Mouse (Mus musculus): ENCODE measurements at regions not wholly inside any gene's neighbourhood (a gene's known extent, or its start where the extent isn't known, plus 50 kb on each side); places are given as distances from the start of the nearest gene placed in this dataset.
"Not testable (repeated sequence)": the region's sequence is repeated elsewhere in the genome, so short reads cannot be mapped to it uniquely, and the experiment has no call there.

DNA sequence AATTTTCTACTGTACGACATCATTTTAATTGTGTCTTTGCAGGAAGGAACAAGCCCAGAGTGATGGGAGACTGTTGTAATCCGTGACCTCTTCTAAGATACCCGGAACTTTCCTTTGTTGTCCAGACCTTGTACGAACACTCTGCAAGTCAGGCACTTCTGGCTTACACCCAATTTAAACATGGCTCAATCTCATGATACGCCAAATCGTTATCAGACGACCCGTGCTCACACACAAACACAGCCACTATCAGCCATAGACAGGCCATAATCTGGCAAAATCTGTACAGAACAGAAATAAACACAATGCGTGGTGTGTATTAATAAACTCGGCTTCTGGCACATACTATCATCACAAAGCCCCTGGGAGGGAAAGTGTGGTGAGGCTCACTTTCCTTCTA is 190.2 kb upstream of the Gm37988 start:
- Histone ChIP-seq H3K27me3 (no peaks in the 10 kb centered on the region), H3K4me3 (no peak overlapping the region), H3K9me3 (no peaks in the 10 kb centered on the region), H3K4me2 (replicated peaks) (no peak overlapping the region), H3K4me1 (no peaks in the 10 kb centered on the region), H3K27ac (replicated peaks) (no peak overlapping the region), H3K36me3 (no peaks in the 10 kb centered on the region), H3K9ac (replicated peaks) (no peak overlapping the region)
- 88% methylated on average over 10 of the region's 10 CpGs for WGBS
- ATAC-seq (ENCODE audit: low FRiP score, low read depth): no peak

DNA sequence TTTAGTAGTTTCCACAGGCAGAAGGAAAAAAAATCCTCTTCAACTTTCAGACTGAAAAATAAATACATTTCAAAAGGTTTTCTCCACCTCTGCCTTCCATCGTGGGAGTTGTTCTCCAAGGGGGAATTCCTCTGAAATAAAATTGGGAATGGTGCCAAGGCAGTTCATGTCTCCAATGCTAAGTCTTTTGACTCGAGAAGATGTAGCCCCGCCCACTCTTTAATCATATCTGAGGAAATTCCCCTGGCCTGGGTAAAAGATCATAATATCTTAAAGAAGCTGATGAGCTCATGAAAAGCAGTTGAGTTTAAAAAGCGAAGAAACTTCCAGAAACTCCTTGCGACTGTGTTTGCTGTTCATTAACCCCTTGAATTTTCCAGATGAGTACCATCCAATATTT is 185.3 kb upstream of the Gm37988 start:
- Histone ChIP-seq H3K27me3 (no peaks in the 10 kb centered on the region), H3K4me3 (no peak overlapping the region), H3K4me2 (replicated peaks) (no peak overlapping the region), H3K36me3 (no peaks in the 10 kb centered on the region), H3K9ac (replicated peaks) (no peak overlapping the region), H3K4me1 (no peaks in the 10 kb centered on the region), H3K9me3 (no peaks in the 10 kb centered on the region), H3K27ac (replicated peaks) (no peak overlapping the region)
- no peak for ATAC-seq (ENCODE audit: low FRiP score, low read depth)
- 80% methylated on average over 5 of the region's 5 CpGs for WGBS

DNA sequence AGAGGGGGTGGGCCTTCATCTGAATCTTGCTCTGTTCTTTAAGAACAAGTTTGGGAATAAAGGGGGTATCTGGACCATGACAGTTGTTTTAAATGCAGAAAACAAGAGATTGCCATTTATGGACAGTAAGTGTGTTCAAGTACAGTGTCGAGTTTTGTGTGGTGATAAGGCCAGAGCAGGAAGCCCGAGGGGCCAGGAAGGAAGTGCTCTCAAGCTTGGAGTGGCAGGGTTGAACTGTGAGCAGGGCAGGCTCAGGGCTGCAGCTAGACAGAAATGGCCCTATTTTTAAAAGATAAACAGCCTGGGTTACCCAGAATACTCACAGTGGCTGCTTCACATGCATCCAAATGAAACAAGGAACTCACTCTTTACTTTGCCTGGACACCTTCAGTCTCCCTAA is 184.4 kb upstream of the Gm37988 start:
- Histone ChIP-seq H3K9me3 (no peaks in the 10 kb centered on the region), H3K4me3 (no peak overlapping the region), H3K36me3 (no peaks in the 10 kb centered on the region), H3K4me2 (replicated peaks) (no peak overlapping the region), H3K27ac (replicated peaks) (no peak overlapping the region), H3K9ac (replicated peaks) (no peak overlapping the region), H3K4me1 (no peaks in the 10 kb centered on the region), H3K27me3 (no peaks in the 10 kb centered on the region)
- ATAC-seq (ENCODE audit: low FRiP score, low read depth): no peak
- 68% methylated on average over 2 of the region's 2 CpGs for WGBS

DNA sequence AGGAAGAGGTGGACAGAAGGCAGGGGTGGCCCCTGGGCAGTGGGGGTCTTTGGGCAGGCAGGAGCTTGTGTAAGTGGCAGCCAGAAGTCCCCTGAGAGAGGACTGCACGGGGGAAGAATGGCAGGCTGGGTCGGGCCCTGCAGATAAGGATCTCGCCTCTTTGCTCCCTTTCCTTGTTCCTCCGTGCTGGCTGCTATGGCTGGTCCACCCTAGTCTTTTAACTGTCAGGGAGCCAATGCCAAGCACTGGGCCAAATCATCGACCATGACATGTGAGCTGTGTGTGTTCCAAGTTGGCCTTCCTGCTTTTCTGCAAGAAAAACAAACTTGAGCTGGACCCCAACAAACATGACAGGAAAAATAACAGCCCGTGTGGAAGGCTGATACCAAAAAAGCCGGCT is 153.8 kb upstream of the Gm37988 start:
- no peak for ATAC-seq (ENCODE audit: low FRiP score, low read depth)
- no peak overlapping the region for H3K4me2 ChIP-seq (replicated peaks)
- H3K27me3 ChIP-seq: no peaks in the 10 kb centered on the region
- H3K36me3 ChIP-seq: no peaks in the 10 kb centered on the region
- no peak overlapping the region for H3K4me3 ChIP-seq
- no peaks in the 10 kb centered on the region for H3K9me3 ChIP-seq
- 52% methylated on average over 7 of the region's 7 CpGs for WGBS
- no peak overlapping the region for H3K27ac ChIP-seq (replicated peaks)
- no peaks in the 10 kb centered on the region for H3K4me1 ChIP-seq
- H3K9ac ChIP-seq (replicated peaks): no peak overlapping the region

DNA sequence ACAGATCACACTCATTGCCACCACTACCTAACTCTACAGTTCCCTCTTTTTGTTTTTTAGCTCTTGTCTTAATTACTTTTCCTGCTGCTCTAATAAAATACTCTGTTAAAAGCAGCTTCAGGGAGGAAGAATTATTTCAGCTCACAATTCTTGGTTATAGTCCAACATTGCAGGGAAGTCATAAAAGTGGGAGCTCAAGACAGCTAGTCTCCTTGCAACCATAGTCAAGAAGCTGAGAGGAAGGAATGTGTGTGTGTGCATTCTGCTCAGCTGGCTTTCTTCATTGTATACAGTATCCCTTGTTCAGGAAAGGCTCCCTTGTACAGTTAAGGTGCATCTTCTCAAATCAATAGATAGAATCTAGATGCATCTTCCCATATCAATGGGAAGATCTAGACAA is 152.4 kb upstream of the Gm37988 start:
- no peaks in the 10 kb centered on the region for H3K9me3 ChIP-seq
- no peaks in the 10 kb centered on the region for H3K27me3 ChIP-seq
- no peak overlapping the region for H3K4me3 ChIP-seq
- H3K4me2 ChIP-seq (replicated peaks): no peak overlapping the region
- H3K27ac ChIP-seq (replicated peaks): no peak overlapping the region
- H3K9ac ChIP-seq (replicated peaks): no peak overlapping the region
- ATAC-seq (ENCODE audit: low FRiP score, low read depth): no peak
- H3K4me1 ChIP-seq: no peaks in the 10 kb centered on the region
- H3K36me3 ChIP-seq: no peaks in the 10 kb centered on the region

DNA sequence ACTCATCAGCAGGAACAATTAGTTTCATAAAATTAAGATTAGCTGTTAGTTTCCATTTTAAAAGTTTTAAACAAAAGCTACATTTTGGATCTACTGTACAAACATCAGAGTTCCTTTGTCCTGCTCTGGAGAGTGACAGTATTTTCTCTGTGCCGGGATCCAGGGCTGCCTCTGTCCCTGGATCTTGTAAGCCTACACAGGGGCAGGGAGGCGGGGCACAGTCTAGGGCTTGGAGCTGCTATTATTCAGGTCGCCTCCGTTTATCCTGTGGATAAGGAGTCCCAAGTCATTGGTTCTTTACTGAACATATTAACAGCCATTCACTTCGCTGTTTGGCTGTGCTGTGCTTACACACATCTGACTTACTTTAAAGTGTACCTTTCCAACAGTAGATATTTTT is 150.8 kb upstream of the Gm37988 start:
- H3K27ac ChIP-seq (replicated peaks): no peak overlapping the region
- no peaks in the 10 kb centered on the region for H3K36me3 ChIP-seq
- WGBS: 28% methylated on average over 5 of the region's 5 CpGs
- no peaks in the 10 kb centered on the region for H3K27me3 ChIP-seq
- peak; percentile 76 for ATAC-seq (ENCODE audit: low FRiP score, low read depth)
- H3K9me3 ChIP-seq: no peaks in the 10 kb centered on the region
- H3K4me2 ChIP-seq (replicated peaks): no peak overlapping the region
- no peaks in the 10 kb centered on the region for H3K4me1 ChIP-seq
- no peak overlapping the region for H3K9ac ChIP-seq (replicated peaks)
- H3K4me3 ChIP-seq: no peak overlapping the region

DNA sequence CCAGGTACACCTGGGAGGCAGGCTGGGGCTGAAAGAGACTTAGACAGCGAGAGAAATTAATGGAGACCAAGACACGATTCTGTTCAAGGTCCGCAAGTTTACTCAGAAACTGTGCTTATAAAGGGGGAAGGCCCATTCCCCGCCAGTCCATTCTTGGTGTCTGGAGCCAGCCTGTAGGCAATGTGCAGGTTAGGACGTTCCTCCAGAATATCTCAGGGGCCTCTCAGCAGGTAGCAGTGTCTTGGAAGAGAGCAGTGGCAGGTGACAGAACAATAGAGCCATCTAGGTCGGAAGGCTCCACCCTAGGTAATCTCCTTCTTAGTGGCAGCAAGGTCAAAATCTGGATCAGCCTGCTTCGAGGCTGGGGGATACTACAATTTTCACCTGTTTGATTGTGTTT is 147.6 kb upstream of the Gm37988 start:
- not testable (repeated sequence) for H3K4me3 ChIP-seq; H3K9ac ChIP-seq (replicated peaks); H3K27me3 ChIP-seq; H3K4me2 ChIP-seq (replicated peaks); H3K27ac ChIP-seq (replicated peaks); H3K36me3 ChIP-seq; H3K4me1 ChIP-seq; ATAC-seq (ENCODE audit: low FRiP score, low read depth); H3K9me3 ChIP-seq
- WGBS: 78% methylated on average over 7 of the region's 7 CpGs

DNA sequence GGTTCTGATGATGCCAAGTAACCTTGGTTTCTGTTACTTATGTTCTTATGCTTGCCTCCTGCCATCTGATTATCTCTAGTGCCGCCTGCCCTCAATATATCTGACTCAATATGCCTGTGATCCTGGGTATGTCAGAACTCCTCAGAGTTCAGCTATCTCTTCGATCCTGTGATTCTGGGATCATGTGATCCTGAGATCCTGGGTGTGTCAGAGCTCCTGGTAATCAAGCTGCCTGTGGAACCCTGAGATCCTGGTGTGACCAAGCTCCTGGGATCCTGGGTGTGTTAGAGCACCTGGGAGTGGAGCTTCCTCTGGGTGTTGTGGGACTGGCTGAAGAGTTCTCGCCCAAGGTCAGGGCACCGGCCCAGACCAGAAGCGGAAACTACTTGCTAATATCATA is 147.1 kb upstream of the Gm37988 start:
- WGBS: 93% methylated on average over 5 of the region's 5 CpGs
- H3K4me1 ChIP-seq; ATAC-seq (ENCODE audit: low FRiP score, low read depth); H3K27ac ChIP-seq (replicated peaks); H3K4me2 ChIP-seq (replicated peaks); H3K4me3 ChIP-seq; H3K27me3 ChIP-seq; H3K9ac ChIP-seq (replicated peaks); H3K36me3 ChIP-seq; H3K9me3 ChIP-seq: not testable (repeated sequence)

DNA sequence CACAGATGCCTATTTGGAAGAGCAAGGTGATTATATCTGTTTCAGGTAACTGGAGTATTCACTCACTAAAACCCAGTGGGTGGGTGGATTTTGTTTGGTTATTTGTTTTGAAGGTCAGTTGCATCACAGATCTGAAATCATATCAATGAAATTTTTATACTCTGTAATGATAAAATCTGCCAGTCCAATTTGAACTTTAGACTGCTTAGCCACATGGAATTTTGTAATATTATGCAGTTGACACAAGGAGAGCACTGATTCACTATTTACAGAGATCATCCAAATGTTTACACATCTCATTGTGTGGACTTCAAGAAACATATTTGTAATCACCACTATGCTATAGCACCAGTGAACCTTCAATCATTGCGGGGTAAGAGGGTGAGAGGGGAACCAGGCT is 145.9 kb upstream of the Gm37988 start:
- no peak for ATAC-seq (ENCODE audit: low FRiP score, low read depth)

DNA sequence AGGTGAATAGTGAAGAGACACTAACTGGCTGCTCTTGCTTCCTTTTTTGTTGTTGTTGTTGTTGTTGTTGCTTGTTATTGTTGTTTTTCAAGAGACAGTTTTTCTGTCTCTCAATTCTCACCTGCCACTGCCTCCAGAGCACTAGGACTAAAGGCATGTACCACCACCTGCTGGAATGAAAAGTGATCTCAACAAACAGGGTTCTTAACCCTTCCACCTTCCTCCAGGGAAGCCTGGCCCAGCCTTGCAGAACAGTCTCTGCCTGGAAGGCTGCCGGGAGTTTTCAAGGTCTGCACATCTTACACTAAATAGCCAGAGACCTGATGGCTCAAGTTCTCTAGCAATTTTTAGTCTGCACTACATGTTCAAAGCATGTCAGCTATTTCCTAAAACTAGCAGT is 138.0 kb upstream of the Gm37988 start:
- H3K4me2 ChIP-seq (replicated peaks): no peak overlapping the region
- ATAC-seq (ENCODE audit: low FRiP score, low read depth): no peak

More for the DNA sequence above, 145.9 kb upstream of the Gm37988 start:
- Histone ChIP-seq H3K36me3 (no peaks in the 10 kb centered on the region), H3K4me3 (no peak overlapping the region), H3K27me3 (no peaks in the 10 kb centered on the region), H3K9ac (replicated peaks) (no peak overlapping the region), H3K27ac (replicated peaks) (no peak overlapping the region), H3K9me3 (no peaks in the 10 kb centered on the region), H3K4me2 (replicated peaks) (no peak overlapping the region), H3K4me1 (no peaks in the 10 kb centered on the region)
- WGBS: 100% methylated on average over 1 of the region's 1 CpGs

DNA sequence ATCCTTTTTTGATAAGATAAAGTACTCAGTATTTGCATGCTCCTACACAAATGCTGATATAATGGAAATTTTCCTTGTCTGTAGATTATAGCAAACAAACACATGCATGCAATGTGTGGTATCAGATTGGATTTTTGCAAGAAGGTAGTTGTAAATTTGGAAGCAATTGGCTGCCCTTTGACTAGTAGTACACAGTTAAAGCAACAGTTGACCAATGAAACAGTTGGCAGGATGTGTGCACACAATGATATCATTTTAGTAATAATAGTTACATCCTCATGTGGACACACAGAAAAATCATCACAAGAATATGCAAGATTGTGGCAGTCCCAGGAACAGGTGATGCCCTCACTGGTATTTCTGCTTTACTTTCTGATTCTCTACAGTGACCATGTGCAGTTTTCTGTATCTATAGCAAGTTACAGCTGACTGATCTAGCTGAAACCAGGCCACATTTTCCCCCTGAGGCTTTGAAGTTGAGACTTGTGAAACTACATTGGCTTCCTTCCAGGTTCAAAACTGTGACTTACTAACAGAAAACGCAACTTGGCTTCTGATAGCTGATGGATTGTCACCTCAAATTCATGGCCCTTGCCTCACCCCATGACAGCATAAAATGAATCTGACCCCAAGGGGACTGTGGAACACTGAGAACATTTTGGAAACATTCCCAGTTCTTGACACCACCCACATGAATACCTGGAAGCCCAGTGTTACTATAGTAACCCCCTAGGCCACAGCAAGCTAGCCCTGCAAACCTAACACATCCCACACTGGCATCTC is 136.3 kb upstream of the Gm37988 start:
- Histone ChIP-seq H3K36me3 (no peaks in the 10 kb centered on the region), H3K9ac (replicated peaks) (no peak overlapping the region), H3K4me2 (replicated peaks) (no peak overlapping the region), H3K4me3 (no peak overlapping the region), H3K27ac (replicated peaks) (no peak overlapping the region), H3K27me3 (no peaks in the 10 kb centered on the region), H3K9me3 (no peaks in the 10 kb centered on the region), H3K4me1 (no peaks in the 10 kb centered on the region)
- ATAC-seq (ENCODE audit: low FRiP score, low read depth): no peak
- WGBS: 81% methylated on average over 1 of the region's 1 CpGs

More for the DNA sequence above, 138.0 kb upstream of the Gm37988 start:
- H3K9me3 ChIP-seq: no peaks in the 10 kb centered on the region
- 89% methylated on average over 1 of the region's 1 CpGs for WGBS
- no peaks in the 10 kb centered on the region for H3K36me3 ChIP-seq
- H3K4me1 ChIP-seq: no peaks in the 10 kb centered on the region
- H3K27ac ChIP-seq (replicated peaks): no peak overlapping the region
- H3K4me3 ChIP-seq: no peak overlapping the region
- no peak overlapping the region for H3K9ac ChIP-seq (replicated peaks)
- H3K27me3 ChIP-seq: no peaks in the 10 kb centered on the region

DNA sequence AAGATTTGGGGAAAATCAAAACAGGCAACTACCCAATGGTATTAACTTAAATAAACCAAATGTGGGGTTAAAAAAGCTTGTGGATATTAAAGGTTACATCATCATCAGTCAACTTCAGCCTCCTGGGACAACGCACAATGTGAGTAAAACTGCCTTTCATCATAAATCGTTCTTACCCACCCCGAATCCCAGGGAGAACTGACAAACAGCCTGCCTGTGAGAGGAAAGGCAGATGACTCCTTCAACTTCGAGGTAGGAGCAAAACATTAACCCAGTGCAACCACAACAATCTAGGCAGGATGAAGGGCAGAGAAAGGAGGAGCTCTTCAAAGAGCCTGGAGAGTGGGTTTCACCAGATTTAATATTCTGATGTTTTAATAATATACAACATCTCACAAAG is 135.3 kb upstream of the Gm37988 start:
- WGBS: 80% methylated on average over 4 of the region's 4 CpGs
- ATAC-seq (ENCODE audit: low FRiP score, low read depth): no peak

DNA sequence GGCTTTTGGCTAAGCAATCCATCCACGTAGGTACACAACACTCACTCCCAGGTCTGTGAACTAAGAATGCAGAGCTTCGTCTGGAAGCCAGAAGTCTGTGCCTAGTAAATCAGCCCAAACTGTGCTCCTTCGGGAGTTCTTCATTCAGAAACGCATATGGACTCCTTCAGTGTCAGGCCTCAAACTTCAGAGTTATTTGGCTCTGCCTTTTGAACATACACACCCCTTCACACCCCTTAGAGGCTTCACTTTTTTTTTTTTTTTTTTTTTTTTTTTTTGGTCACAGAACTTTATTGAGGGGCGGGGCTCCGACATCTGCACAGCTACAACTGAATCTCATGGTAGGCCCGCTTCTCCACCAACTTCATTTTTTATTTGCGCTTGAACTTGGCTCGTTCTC is 120.1 kb upstream of the Gm37988 start:
- WGBS: 91% methylated on average over 9 of the region's 9 CpGs
- H3K9me3 ChIP-seq: no peaks in the 10 kb centered on the region
- H3K36me3 ChIP-seq: no peaks in the 10 kb centered on the region
- H3K27ac ChIP-seq (replicated peaks): no peak overlapping the region
- ATAC-seq (ENCODE audit: low FRiP score, low read depth): no peak
- 0 out of 2 replicates have a peak, but pooled peaks cover 2% of the 10 kb centered on the region for H3K4me1 ChIP-seq
- no peak overlapping the region for H3K9ac ChIP-seq (replicated peaks)
- no peaks in the 10 kb centered on the region for H3K27me3 ChIP-seq
- no peak overlapping the region for H3K4me2 ChIP-seq (replicated peaks)
- no peak overlapping the region for H3K4me3 ChIP-seq

More for the DNA sequence above, 135.3 kb upstream of the Gm37988 start:
- H3K27ac ChIP-seq (replicated peaks): no peak overlapping the region
- no peaks in the 10 kb centered on the region for H3K9me3 ChIP-seq
- H3K4me1 ChIP-seq: no peaks in the 10 kb centered on the region
- H3K4me3 ChIP-seq: no peak overlapping the region
- no peak overlapping the region for H3K4me2 ChIP-seq (replicated peaks)
- no peaks in the 10 kb centered on the region for H3K27me3 ChIP-seq
- H3K9ac ChIP-seq (replicated peaks): no peak overlapping the region
- H3K36me3 ChIP-seq: no peaks in the 10 kb centered on the region

All from midbrain, embryonic 12.5 days (tissue).